Mouse (Mus musculus) kidney, postnatal 14 days (tissue): Measurements from ENCODE around the gene Ddx43.

Source experiments
- DNase-seq: peaks from one replicate; pipeline ENCODE4 v3.0.0; 2022; ENCODE audit warnings: mixed read lengths

The Ddx43 gene

GRCm38 (mm10) chr9:78374397-78374796 is 21.2 kb upstream of the Ddx43 start:
- no peak for DNase-seq

GRCm38 (mm10) chr9:78374885-78375389 is 20.6 kb upstream of the Ddx43 start:
- DNase-seq = no peak

- DNase-seq = no peak
These were observed 20.1 kb upstream of the Ddx43 start for GRCm38 (mm10) chr9:78375486-78375885.

- DNase-seq = no peak
These were observed 18.0 kb upstream of the Ddx43 start for GRCm38 (mm10) chr9:78377546-78377945.

GRCm38 (mm10) chr9:78378113-78378785 is 17.3 kb upstream of the Ddx43 start, which contains the start of gene Ooep:
Gene Ooep (minus strand): TSS chr9:78378725.
- peak; percentile 15 for DNase-seq

- peak; percentile 7 for DNase-seq
These were observed 9.7 kb upstream of the Ddx43 start for GRCm38 (mm10) chr9:78385893-78386292.

- no peak for DNase-seq
These were observed 8.6 kb upstream of the Ddx43 start for GRCm38 (mm10) chr9:78386947-78387346.

- DNase-seq = no peak
These were observed 5.6 kb upstream of the Ddx43 start for GRCm38 (mm10) chr9:78389981-78390380.

GRCm38 (mm10) chr9:78393741-78394140 is 1.8 kb upstream of the Ddx43 start:
- no peak for DNase-seq

GRCm38 (mm10) chr9:78394602-78395001 is 975 bp upstream of the Ddx43 start:
- DNase-seq = no peak

- DNase-seq = no peak
These were observed 340 bp upstream of the Ddx43 start for GRCm38 (mm10) chr9:78395244-78395629.

- DNase-seq = no peak
These were observed 940 bp downstream of the Ddx43 start for GRCm38 (mm10) chr9:78396517-78396916.

- no peak for DNase-seq
These were observed 5.0 kb downstream of the Ddx43 start for GRCm38 (mm10) chr9:78400570-78400969.

GRCm38 (mm10) chr9:78401596-78401995 is 6.0 kb downstream of the Ddx43 start:
- no peak for DNase-seq

- no peak for DNase-seq
These were observed 31.8 kb downstream of the Ddx43 start for GRCm38 (mm10) chr9:78427362-78427781.

- DNase-seq = no peak
These were observed 32.6 kb downstream of the Ddx43 start for GRCm38 (mm10) chr9:78428185-78428584.

GRCm38 (mm10) chr9:78428870-78429432 is 33.4 kb downstream of the Ddx43 start:
- DNase-seq = no peak

GRCm38 (mm10) chr9:78429551-78429950 is 34.0 kb downstream of the Ddx43 start:
- DNase-seq = no peak

GRCm38 (mm10) chr9:78430486-78430885 is 34.9 kb downstream of the Ddx43 start:
- DNase-seq = no peak

GRCm38 (mm10) chr9:78432471-78432870 is 36.9 kb downstream of the Ddx43 start:
- DNase-seq = no peak

- no peak for DNase-seq
These were observed 43.8 kb downstream of the Ddx43 start for GRCm38 (mm10) chr9:78439426-78439825.

GRCm38 (mm10) chr9:78442237-78442578 is 46.6 kb downstream of the Ddx43 start:
- DNase-seq = no peak

- peak; percentile 78 for DNase-seq
These were observed 47.2 kb downstream of the Ddx43 start, which contains the start of gene Cgas for GRCm38 (mm10) chr9:78442579-78443392. Gene Cgas (minus strand): TSS chr9:78443237.

- DNase-seq = no peak
These were observed 52.0 kb downstream of the Ddx43 start for GRCm38 (mm10) chr9:78447606-78447972.
